Mouse (Mus musculus) fibroblast of lung, adult 2 months (primary cell): Measurements from ENCODE around the gene Slc35g2.

Experiments used
- DNase-seq: peaks from one replicate; pipeline ENCODE4 v3.0.0-alpha.2; 2011; ENCODE audit warnings: low read depth

The Slc35g2 gene

GRCm38 (mm10) chr9:100570626-100571233 lies at the start of gene Slc35g2:
TSS of gene Slc35g2 (minus strand) at chr9:100571090.
- DNase-seq, result no peak

GRCm38 (mm10) chr9:100616947-100617346 lies 46.1 kb upstream of the Slc35g2 start:
- no peak for DNase-seq

GRCm38 (mm10) chr9:100613501-100614071 lies 42.7 kb upstream of the Slc35g2 start:
- no peak for DNase-seq

- DNase-seq, result peak; percentile 63
These were observed 35.2 kb upstream of the Slc35g2 start for GRCm38 (mm10) chr9:100605985-100606554.

DNA sequence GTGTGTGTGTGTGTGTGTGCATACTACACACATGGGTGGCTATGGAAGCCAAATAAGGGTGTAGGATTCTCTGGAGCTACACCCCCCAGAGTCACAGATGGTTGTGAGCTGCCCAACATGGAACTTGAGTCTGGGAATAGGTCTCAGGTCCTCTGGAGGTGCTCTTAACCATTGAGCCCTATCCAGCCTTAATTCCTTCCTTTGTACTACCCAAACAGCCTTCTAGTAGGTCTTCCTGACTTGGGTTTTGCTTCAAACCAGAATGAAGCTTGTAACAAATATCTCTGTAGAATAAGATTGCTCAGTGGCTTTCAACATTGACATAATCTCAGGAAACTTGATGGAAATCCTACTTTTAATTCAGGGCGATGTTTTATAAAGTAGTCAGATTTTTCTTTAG lies 34.6 kb upstream of the Slc35g2 start:
- DNase-seq, result no peak

- no peak for DNase-seq
These were observed 32.3 kb upstream of the Slc35g2 start for GRCm38 (mm10) chr9:100603156-100603555.

- DNase-seq, result no peak
These were observed 31.2 kb upstream of the Slc35g2 start for GRCm38 (mm10) chr9:100602130-100602529.

DNA sequence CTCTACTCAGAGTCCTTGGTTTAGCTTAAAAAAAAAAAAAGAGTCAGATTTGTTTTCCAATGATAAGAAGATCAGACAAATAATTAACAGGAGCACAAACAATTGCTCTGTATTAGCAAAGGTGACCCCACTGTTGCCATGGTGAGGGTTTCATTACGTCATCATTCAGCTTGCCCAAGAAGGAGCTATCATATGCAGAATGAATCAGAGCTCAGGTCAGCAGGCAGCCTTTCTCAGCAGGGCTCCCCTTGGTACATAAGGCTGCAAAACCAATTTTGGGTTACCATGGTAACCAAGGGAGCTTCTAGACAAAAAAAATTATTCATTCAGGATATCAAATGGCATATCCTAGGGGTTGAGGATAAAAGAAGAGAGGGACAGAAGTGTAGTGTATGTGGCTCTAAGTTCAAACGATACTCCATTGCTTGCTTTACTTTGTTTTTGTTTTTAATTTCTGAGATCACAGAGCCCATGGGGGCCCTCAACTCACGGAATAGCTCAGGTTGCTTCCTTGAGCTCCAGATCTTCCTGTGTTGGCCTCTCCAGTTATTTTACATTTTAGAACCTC lies 29.0 kb upstream of the Slc35g2 start:
- DNase-seq, result no peak

GRCm38 (mm10) chr9:100597546-100597945 lies 26.7 kb upstream of the Slc35g2 start, which contains the start of gene Stag1:
TSS of gene Stag1 (plus strand) at chr9:100597798.
- DNase-seq, result no peak

DNA sequence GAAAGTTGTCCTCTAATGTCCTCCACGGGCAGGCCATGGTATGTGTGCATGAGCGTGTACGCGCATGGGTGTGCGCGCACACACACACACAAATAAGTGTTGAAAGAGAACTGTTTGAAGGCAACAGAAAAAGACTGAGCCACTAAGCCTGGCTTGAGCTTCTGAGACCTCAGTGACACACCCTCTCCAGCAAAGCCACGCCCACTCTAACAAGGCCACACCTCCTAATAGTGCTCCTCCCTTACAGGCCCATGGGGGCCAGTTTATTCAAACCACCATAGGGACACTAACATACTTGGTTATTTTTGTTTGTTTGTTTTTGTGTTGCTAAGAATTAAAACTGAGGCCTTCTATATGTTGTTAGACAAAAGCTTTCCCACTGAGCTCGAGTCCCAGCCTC lies 25.4 kb upstream of the Slc35g2 start:
- no peak for DNase-seq

- no peak for DNase-seq
These were observed 19.6 kb upstream of the Slc35g2 start for GRCm38 (mm10) chr9:100590462-100590861.

GRCm38 (mm10) chr9:100584031-100584430 lies 13.1 kb upstream of the Slc35g2 start:
- DNase-seq, result no peak

GRCm38 (mm10) chr9:100582883-100583575 lies 12.1 kb upstream of the Slc35g2 start:
- DNase-seq, result no peak

DNA sequence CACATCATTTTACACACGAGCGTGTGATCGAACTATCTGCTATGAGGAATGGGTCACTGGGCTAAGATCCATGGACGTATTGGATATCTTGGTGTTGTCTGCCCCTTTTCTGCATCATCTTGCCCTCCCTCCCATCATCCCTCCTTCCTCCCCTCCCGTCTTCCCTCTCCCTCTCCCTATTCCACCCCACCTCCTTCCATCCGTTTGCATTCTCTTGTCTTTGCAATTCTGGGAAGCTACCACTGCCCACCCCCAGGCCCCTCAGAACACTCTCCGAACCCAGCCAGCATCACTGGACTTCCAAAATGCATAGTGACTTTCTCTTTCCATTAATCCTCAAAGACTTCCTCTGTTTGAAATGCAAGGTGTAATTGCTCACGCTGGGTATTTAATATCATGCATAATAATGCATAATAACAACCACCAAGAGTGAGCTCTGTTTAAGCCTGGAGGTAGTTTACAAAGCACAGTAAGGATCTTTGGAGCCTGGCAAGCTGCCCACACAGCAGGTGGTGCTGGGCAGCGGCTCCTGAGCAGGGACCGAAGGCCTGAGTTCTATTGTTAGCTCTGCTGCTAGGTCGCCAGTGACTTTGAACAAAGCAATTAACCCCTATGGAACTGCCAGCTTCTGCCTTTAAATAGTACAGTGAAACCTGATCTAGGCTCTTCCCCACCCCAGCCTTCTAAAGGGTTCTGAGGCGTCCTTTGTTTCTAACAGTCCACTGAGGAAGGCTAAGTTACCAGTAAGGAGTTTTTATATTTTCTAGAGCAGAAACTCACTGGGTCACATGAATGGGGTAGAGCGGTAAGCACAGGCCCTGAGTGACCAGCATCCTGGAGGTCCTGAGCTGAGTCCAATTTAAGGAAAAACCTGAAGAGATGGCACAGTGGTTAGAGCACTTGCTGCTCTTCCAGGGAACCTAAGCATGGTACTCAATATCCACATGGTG lies 10.9 kb upstream of the Slc35g2 start:
- DNase-seq, result no peak

- DNase-seq, result no peak
These were observed 9.4 kb upstream of the Slc35g2 start for GRCm38 (mm10) chr9:100580196-100580740.

DNA sequence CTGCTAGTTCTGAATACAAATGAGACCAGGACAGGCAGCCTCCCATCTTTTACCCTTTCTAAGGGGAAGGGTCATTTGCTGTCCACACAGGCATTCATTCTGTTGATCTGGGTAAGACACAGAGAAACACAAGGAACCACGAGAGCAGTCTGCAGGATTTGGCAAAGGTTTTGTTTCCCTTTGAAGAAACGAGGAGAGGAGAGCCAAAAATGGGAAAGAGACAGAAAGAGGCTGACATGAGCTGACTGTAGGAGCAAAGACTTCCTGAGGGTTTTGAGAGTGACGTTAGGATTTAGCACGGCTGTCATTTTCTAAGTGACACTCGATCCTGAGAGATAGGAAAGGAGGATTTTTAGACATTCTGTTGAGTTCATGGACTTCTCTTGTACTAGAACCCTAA lies 3.1 kb upstream of the Slc35g2 start:
- DNase-seq, result no peak

DNA sequence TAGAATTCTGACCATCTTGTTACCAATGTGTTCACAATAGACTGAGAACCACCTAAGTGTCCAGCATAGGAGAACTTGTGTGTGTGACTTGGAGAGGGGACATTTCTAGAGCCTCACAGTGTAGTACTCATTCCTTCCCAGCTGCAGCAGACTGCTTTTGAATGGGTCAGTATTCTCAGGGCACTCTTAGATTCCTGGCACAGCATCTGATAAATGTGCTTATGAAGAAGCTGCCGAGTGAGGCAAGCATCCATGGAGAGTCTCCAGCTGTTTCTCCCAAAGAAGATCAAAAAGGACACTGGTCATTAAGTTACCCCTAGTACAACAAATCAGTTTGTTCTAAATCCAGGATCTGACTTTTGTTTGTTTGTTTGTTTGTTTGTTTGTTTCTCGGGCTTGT lies 2.4 kb upstream of the Slc35g2 start:
- no peak for DNase-seq

DNA sequence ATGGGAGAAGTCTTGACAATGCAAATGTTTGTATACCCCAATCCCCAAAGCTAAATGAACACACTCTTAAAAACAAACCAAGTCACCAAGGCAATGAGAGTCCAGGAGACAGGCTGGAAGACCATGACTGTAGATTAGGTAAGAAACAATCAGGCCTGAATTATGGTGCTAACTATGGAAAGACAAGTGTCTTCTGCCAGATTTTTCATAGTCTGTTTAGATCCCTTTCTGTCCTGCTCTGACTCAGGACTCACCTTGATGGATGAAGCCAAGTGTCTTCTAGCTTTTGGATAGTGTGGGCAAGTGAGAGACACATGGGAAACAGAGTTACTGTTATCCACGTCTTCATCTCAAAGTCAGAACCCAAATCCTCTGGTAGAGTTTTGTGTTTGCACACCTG lies 621 bp upstream of the Slc35g2 start:
- no peak for DNase-seq

GRCm38 (mm10) chr9:100569798-100570625 lies 878 bp downstream of the Slc35g2 start:
- DNase-seq, result no peak

DNA sequence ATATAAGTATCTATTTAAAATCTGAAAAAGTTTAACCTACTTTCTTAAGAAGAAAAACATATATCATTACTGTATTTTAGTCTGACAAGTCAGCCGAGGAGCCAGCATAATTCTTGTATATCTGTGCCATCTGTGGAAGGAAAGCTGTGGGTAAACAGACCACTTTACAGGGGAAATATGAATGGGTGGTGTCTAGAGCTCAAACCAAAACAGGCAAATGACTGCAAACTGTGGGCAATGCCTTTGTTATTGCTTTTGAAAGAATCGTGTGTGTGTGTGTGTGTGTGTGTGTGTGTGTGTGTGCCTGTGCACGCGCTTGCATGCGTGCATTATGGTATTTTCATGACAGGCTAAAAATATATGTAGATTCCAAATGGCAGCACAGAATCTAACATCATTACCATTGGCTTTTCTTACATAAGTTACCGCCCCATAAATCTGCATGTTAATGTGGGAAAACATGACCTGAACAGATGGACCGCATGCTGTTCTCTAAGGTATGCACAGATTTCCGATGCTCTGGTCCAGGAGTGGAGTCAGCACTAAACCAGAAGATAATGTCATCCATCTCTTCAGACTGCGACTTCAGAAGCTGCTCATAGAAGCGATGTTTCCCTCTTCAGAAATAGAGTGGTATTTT lies 10.5 kb downstream of the Slc35g2 start:
- DNase-seq, result no peak
